Mouse (Mus musculus) left cerebral cortex, postnatal 14 days (tissue): ENCODE data around the gene Prl8a6. TPM values are rescaled to one million over a fixed set of nuclear protein-coding genes. Genes with fewer than 3 reads are reported as not detected.

Experiments
- DNase-seq, 2 experiments: peaks; one replicate each; pipeline ENCODE4 v3.0.0; 2021 to 2022; ENCODE audit warnings: low spot score in 2 of 2, mixed read lengths in 1 of 2
- intact Hi-C: fragments of 180-260 bp; cut with DNase I; formaldehyde crosslinking; loops from one replicate; pipeline ENCODE4 v1.15.1; 2025
- long read RNA-seq, 2 experiments: library from polyadenylated mRNA; stranded (forward); transcript quantifications; one replicate each; pipeline ENCODE4 v2.0.0; 2021
- total RNA-seq, 2 experiments: library from RNA; stranded (reverse); gene quantifications; 2 replicates each; pipeline ENCODE4 v1.2.3; 2021

Prl8a6 gene
- not detected for total RNA-seq
- long read RNA-seq, experiment 1, result 0 reads
- long read RNA-seq, experiment 2, result 0 reads

DNA sequence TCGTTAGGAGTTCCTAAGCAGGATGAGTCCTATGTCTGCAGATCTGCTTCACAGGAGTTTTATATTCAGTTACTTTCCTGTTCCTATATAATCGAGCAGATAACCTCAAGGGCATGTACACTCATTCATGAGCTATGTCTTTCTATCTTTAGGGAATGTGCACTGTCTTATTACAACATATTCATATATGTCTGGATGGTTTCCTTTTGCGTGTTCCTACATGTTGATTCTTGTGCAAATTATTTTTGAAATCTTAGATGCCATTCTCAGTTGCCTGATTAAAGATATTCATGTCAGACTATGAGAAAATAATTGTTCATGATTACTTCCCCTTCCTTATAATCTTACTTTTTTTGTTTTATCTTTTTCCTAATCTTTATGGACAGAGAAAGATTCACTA is at the start of gene Prl8a6:
TSS of gene Prl8a6 (minus strand) at position 101 of the 400 bp plus-strand sequence.
- DNase-seq, result no peak
- intact Hi-C loops, result no loop called here

GRCm38 (mm10) chr13:27433159-27433558 is 5.3 kb downstream of the Prl8a6 start:
- intact Hi-C loops, result no loop called here
- no peak for DNase-seq

GRCm38 (mm10) chr13:27413640-27414039 is 24.8 kb downstream of the Prl8a6 start:
- DNase-seq, result no peak
- intact Hi-C loops, result no loop called here

- intact Hi-C loops, result no loop called here
- no peak for DNase-seq
These were observed 39.3 kb downstream of the Prl8a6 start for GRCm38 (mm10) chr13:27399061-27399724.

GRCm38 (mm10) chr13:27390746-27391145 is 47.7 kb downstream of the Prl8a6 start, which contains the start of gene Prl2b1:
TSS of gene Prl2b1 (minus strand) at chr13:27390846.
- intact Hi-C loops, result no loop called here
- DNase-seq, result no peak

Other genes with a start within 250 kb of the Prl8a6 start
- not detected for gene Prl3c1, start 242.0 kb downstream of the Prl8a6 start, total RNA-seq
- not detected for gene Prl3b1, start 196.8 kb downstream of the Prl8a6 start, total RNA-seq
- gene Prl3a1, start 179.3 kb downstream of the Prl8a6 start, total RNA-seq, result not detected
- gene Prl6a1, start 126.1 kb downstream of the Prl8a6 start, total RNA-seq, result not detected
- gene Prl8a2, start 93.0 kb downstream of the Prl8a6 start, total RNA-seq, result not detected
- not detected for gene Prl2b1, start 47.8 kb downstream of the Prl8a6 start, total RNA-seq
- gene Prl8a8, start 74.5 kb upstream of the Prl8a6 start, total RNA-seq, result not detected
- not detected for gene Prl8a9, start 125.9 kb upstream of the Prl8a6 start, total RNA-seq
- not detected for gene Prl8a1, start 143.5 kb upstream of the Prl8a6 start, total RNA-seq
- not detected for gene Prl7b1, start 171.9 kb upstream of the Prl8a6 start, total RNA-seq
- gene Prl7a1, start 203.8 kb upstream of the Prl8a6 start, total RNA-seq, result not detected
- not detected for gene Prl7a2, start 229.3 kb upstream of the Prl8a6 start, total RNA-seq